8 mouse cellular contexts compared by ENCODE assay signal in the genomic region with DNA sequence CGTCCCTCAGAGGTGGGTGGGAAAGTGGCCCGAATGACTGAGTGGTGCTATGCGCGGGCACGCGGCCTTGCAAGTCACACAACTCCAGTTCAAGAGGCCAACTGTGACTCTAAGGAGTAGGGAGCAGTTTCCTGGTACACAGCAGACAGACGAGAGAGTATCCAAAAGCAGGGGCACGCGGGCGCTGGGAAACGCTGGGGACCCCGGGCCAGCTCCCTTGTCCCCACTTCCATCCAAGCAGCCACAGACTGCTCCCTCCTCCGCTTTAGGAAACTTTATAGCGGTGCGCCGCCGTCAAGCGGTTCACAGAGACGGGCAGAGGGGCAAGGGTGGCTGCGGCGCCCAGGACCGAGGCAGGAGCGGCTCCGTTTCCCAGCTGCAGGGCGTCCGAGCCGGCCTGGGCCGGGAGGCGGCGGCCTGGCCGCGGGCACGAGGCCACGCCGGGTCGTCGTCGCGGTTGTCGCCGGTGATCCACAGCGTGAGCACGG. TPM values are rescaled to one million over a fixed set of nuclear protein-coding genes. Genes with fewer than 3 reads are reported as not detected.
A peak's percentile ranks its signal among the peaks of the same experiment; 100 is the strongest.
DNase-seq lines count a peak whose midpoint lies in the region; ATAC-seq and TF ChIP-seq lines count a peak whose summit lies in the region.
"Had no signal": no experiment of that assay in that cellular context is flagged by ENCODE, and none has a peak within 500 bp of the region (broad histone marks: within the 10 kb centered on the region; RNA-seq: fewer than 3 reads in every experiment).

No protein-coding gene starts in this region.

- peaks cover 17% of the 10 kb centered on the region for H3K4me1 ChIP-seq in lung, embryonic 16.5 days (replicated peaks; ENCODE audit: control insufficient read depth, insufficient read depth, low read length)
- peaks cover 6% of the 10 kb centered on the region for H3K4me1 ChIP-seq in lung, adult 2 months (ENCODE audit: control insufficient read depth, insufficient read depth, low read length)
- peaks cover 16% of the 10 kb centered on the region for H3K4me1 ChIP-seq in forebrain, embryonic 16.5 days (replicated peaks; ENCODE audit: control insufficient read depth, insufficient read depth, low read length)
- H3K4me1 ChIP-seq in limb, embryonic 15.5 days, result peaks cover 18% of the 10 kb centered on the region
- H3K4me1 ChIP-seq in stomach, embryonic 16.5 days (ENCODE audit: control insufficient read depth, insufficient read depth, low read length), result peaks cover 15% of the 10 kb centered on the region

- H3K4me2 ChIP-seq in lung, embryonic 16.5 days (ENCODE audit: low read depth, low read length), result peak overlapping the region; percentile 97
- peak overlapping the region; percentile 96 for H3K4me2 ChIP-seq in forebrain, embryonic 16.5 days (ENCODE audit: low read length)
- H3K4me2 ChIP-seq in limb, embryonic 15.5 days, result peak overlapping the region; percentile 99
- H3K4me2 ChIP-seq in stomach, embryonic 16.5 days (ENCODE audit: low read depth, low read length), result peak overlapping the region; percentile 99

- H3K36me3 ChIP-seq in lung, embryonic 16.5 days (ENCODE audit: control insufficient read depth, insufficient read depth, low read length), result no peaks in the 10 kb centered on the region
- 0 out of 2 replicates have a peak, but pooled peaks cover 4% of the 10 kb centered on the region for H3K36me3 ChIP-seq in forebrain, embryonic 16.5 days (ENCODE audit: control insufficient read depth, insufficient read depth)
- H3K36me3 ChIP-seq in limb, embryonic 15.5 days, result no peaks in the 10 kb centered on the region
- no peaks in the 10 kb centered on the region for H3K36me3 ChIP-seq in stomach, embryonic 16.5 days (ENCODE audit: control insufficient read depth, insufficient read depth, low read length)

- DNase-seq in lung, adult 2 months, result no peak
- no peak for DNase-seq in yolk sac, embryonic 10.5 days (ENCODE audit: low spot score)
- no peak for DNase-seq in spleen, adult 18-20 months

- peak overlapping the region; percentile 56 for H3K4me3 ChIP-seq in lung, embryonic 16.5 days (ENCODE audit: low read length)
- no peak overlapping the region for H3K4me3 ChIP-seq in lung, adult 2 months (replicated peaks; ENCODE audit: extremely low read depth, low read depth, low read length)
- peak overlapping the region; percentile 56 for H3K4me3 ChIP-seq in forebrain, embryonic 16.5 days (replicated peaks; ENCODE audit: low read length)
- H3K4me3 ChIP-seq in limb, embryonic 15.5 days, result peak overlapping the region; percentile 51
- H3K4me3 ChIP-seq in stomach, embryonic 16.5 days (replicated peaks; ENCODE audit: low read length), result peak overlapping the region; percentile 56

- no peak overlapping the region for H3K27ac ChIP-seq in lung, embryonic 16.5 days (ENCODE audit: low read length)
- no peak overlapping the region for H3K27ac ChIP-seq in forebrain, embryonic 16.5 days (ENCODE audit: low read length)
- no peak overlapping the region for H3K27ac ChIP-seq in limb, embryonic 15.5 days
- H3K27ac ChIP-seq in stomach, embryonic 16.5 days (ENCODE audit: low read length), result no peak overlapping the region

- no peaks in the 10 kb centered on the region for H3K9me3 ChIP-seq in lung, embryonic 16.5 days (ENCODE audit: control insufficient read depth, low read length)
- H3K9me3 ChIP-seq in forebrain, embryonic 16.5 days (ENCODE audit: control insufficient read depth, low read length), result no peaks in the 10 kb centered on the region
- no peaks in the 10 kb centered on the region for H3K9me3 ChIP-seq in limb, embryonic 15.5 days
- no peaks in the 10 kb centered on the region for H3K9me3 ChIP-seq in stomach, embryonic 16.5 days (replicated peaks; ENCODE audit: control insufficient read depth, low read length)

- H3K9ac ChIP-seq in lung, embryonic 16.5 days (ENCODE audit: low read length), result peak overlapping the region; percentile 64
- H3K9ac ChIP-seq in forebrain, embryonic 16.5 days (replicated peaks; ENCODE audit: low read depth, low read length), result peak overlapping the region; percentile 62
- 0 out of 2 replicates have a peak overlapping the region, but pooled peaks have one; percentile 37 for H3K9ac ChIP-seq in limb, embryonic 15.5 days
- H3K9ac ChIP-seq in stomach, embryonic 16.5 days (ENCODE audit: low read length), result peak overlapping the region; percentile 73

- TF ChIP-seq POLR2A in lung, adult 2 months (IDR thresholded peaks at IDR 0.05; ENCODE audit: borderline replicate concordance, extremely low read depth, low read depth, low read length), result no peak

- peaks cover 86% of the 10 kb centered on the region for H3K27me3 ChIP-seq in lung, embryonic 16.5 days (ENCODE audit: control insufficient read depth, insufficient read depth, low read depth, low read length)
- peaks cover 32% of the 10 kb centered on the region for H3K27me3 ChIP-seq in forebrain, embryonic 16.5 days (replicated peaks; ENCODE audit: control insufficient read depth, insufficient read depth, low read length)
- peaks cover 83% of the 10 kb centered on the region for H3K27me3 ChIP-seq in limb, embryonic 15.5 days
- H3K27me3 ChIP-seq in stomach, embryonic 16.5 days (ENCODE audit: control insufficient read depth, insufficient read depth, low read length), result peaks cover 47% of the 10 kb centered on the region

- ATAC-seq in lung, embryonic 16.5 days (ENCODE audit: low read depth), result peak; percentile 19; the same call in 1 of the 2 replicates
- peak; percentile 9; the same call in 1 of the 2 replicates for ATAC-seq in forebrain, embryonic 16.5 days
- no peak for ATAC-seq in limb, embryonic 15.5 days (ENCODE audit: insufficient number of reproducible peaks, low FRiP score, low TSS enrichment, low read depth)
- peak; percentile 14; the same call in 1 of the 2 replicates for ATAC-seq in stomach, embryonic 16.5 days (ENCODE audit: insufficient read depth, low FRiP score)

- WGBS in lung, embryonic 16.5 days, result 3% methylated on average over 36 of the region's 43 CpGs
- 7% methylated on average over 43 of the region's 43 CpGs for whole genome bisulfite sequencing in lung, adult 2 months
- 3% methylated on average over 39 of the region's 43 CpGs for WGBS in forebrain, embryonic 16.5 days
- WGBS in limb, embryonic 15.5 days, result 3% methylated on average over 41 of the region's 43 CpGs
- WGBS in stomach, embryonic 16.5 days, result 4% methylated on average over 43 of the region's 43 CpGs

- no peak for TF ChIP-seq CTCF in lung, adult 2 months (IDR thresholded peaks at IDR 0.05; ENCODE audit: insufficient read depth, low read length)

RNA-seq across cellular contexts. Expression of gene Gm47841, which starts 1.1 kb away (rescaled TPM):
- polyA plus RNA-seq in lung, embryonic 16.5 days (2015; fragmentation: Nextera tagmentation; extraction: Ambion mirVana), result not detected in 2 replicates
- polyA plus RNA-seq in lung, adult 2 months (2012; rRNA removed), result 0.15 and 0.22 TPM in 2 replicates
- not detected in 2 replicates for polyA plus RNA-seq in forebrain, embryonic 16.5 days (2015; fragmentation: Nextera tagmentation; extraction: Ambion mirVana)
- polyA plus RNA-seq in limb, embryonic 15.5 days (2015; fragmentation: Nextera tagmentation; extraction: Ambion mirVana), result not detected in 2 replicates
- not detected in 2 replicates for polyA plus RNA-seq in stomach, embryonic 16.5 days (2015; fragmentation: Nextera tagmentation; extraction: Ambion mirVana)
- polyA plus RNA-seq: spleen, adult 2 months had no signal

RNA-seq across cellular contexts. Expression of gene Fignl2, which starts 32.3 kb away (rescaled TPM):
- 0.20 TPM in 2 replicates for polyA plus RNA-seq in lung, embryonic 16.5 days (2015; fragmentation: Nextera tagmentation; extraction: Ambion mirVana)
- 9.3 and 10.6 TPM in 2 replicates for polyA plus RNA-seq in lung, adult 2 months (2012; rRNA removed)
- 0.05 TPM in 1 of 2 replicates, not detected in the other for polyA plus RNA-seq in forebrain, embryonic 16.5 days (2015; fragmentation: Nextera tagmentation; extraction: Ambion mirVana)
- 0.09 and 0.12 TPM in 2 replicates for polyA plus RNA-seq in limb, embryonic 15.5 days (2015; fragmentation: Nextera tagmentation; extraction: Ambion mirVana)
- 0.05 and 0.10 TPM in 2 replicates for polyA plus RNA-seq in stomach, embryonic 16.5 days (2015; fragmentation: Nextera tagmentation; extraction: Ambion mirVana)
